Mouse (Mus musculus): Measurements from ENCODE around the gene Tmem116.

- TF ChIP-seq CTCF (IDR thresholded peaks at IDR 0.05; ENCODE audit: low read depth) (no peak), EP300 (IDR thresholded peaks at IDR 0.05; ENCODE audit: low read depth) (no peak)
Measured at GRCm38 (mm10) chr5:121484801-121485200, 33.1 kb downstream of the Tmem116 start.
